Mouse (Mus musculus) megakaryocyte, embryonic 14.5 days (primary cell): ENCODE results near the gene Arpc1b. TPM values are rescaled to one million over a fixed set of nuclear protein-coding genes. Genes with fewer than 3 reads are reported as not detected.
"Not testable (repeated sequence)": the region's sequence is repeated elsewhere in the genome, so short reads cannot be mapped to it uniquely, and the experiment has no call there.

ENCODE experiments used
- H3K27me3 ChIP-seq: replicated peaks from 2 replicates; pipeline ENCODE3; 2012; ENCODE audit warnings: inconsistent platforms
- H3K36me3 ChIP-seq: replicated peaks from 2 replicates; pipeline ENCODE3; 2012; ENCODE audit warnings: low read length, inconsistent platforms, mixed read lengths
- H3K4me1 ChIP-seq: 2 replicates; pipeline ENCODE4 v1.6.1; 2012; ENCODE audit warnings: inconsistent platforms
- H3K4me3 ChIP-seq: replicated peaks from 2 replicates; pipeline ENCODE3; 2012; ENCODE audit warnings: moderate library complexity, mild to moderate bottlenecking, inconsistent platforms
- H3K9me3 ChIP-seq: 2 replicates; pipeline ENCODE4 v1.6.1; 2012; ENCODE audit warnings: inconsistent platforms
- FLI1 ChIP-seq: IDR thresholded peaks from 2 replicates; pipeline ENCODE4 v1.6.1; 2012; ENCODE audit warnings: low read length, inconsistent platforms, mixed read lengths
- GATA1 ChIP-seq: IDR thresholded peaks from 3 replicates; pipeline ENCODE4 v1.6.1; 2012; ENCODE audit warnings: mixed read lengths, low read length, inconsistent platforms, borderline replicate concordance
- polyA plus RNA-seq: library from polyadenylated mRNA; stranded (reverse); fragments of >175 nt; gene quantifications from 2 replicates; pipeline ENCODE4 v1.2.3, GENCODE M21; 2012; ENCODE audit warnings: low replicate concordance; ENCODE audit not compliant: insufficient read depth

The Arpc1b gene
- polyA plus RNA-seq, 1 experiment = 2,538 TPM

GRCm38 (mm10) chr5:145123396-145123795, 9.4 kb downstream of the Arpc1b start:
- Histone ChIP-seq H3K4me1 (peaks cover 63% of the 10 kb centered on the region), H3K36me3 (peaks cover 100% of the 10 kb centered on the region), H3K9me3 (0 out of 2 replicates have a peak, but pooled peaks cover 2% of the 10 kb centered on the region), H3K27me3 (no peaks in the 10 kb centered on the region), H3K4me3 (no peak overlapping the region)
- TF ChIP-seq FLI1 (no peak), GATA1 (no peak)

GRCm38 (mm10) chr5:145126580-145126979, 12.6 kb downstream of the Arpc1b start:
- no peaks in the 10 kb centered on the region for H3K27me3 ChIP-seq

GRCm38 (mm10) chr5:145129124-145129523, 15.1 kb downstream of the Arpc1b start:
- no peak overlapping the region for H3K4me3 ChIP-seq
- TF ChIP-seq FLI1 = no peak
- no peak for TF ChIP-seq GATA1
- H3K9me3 ChIP-seq = 0 out of 2 replicates have a peak, but pooled peaks cover 2% of the 10 kb centered on the region
- H3K27me3 ChIP-seq = no peaks in the 10 kb centered on the region
- peaks cover 95% of the 10 kb centered on the region for H3K36me3 ChIP-seq
- H3K4me1 ChIP-seq = peaks cover 31% of the 10 kb centered on the region

More at GRCm38 (mm10) chr5:145126580-145126979, 12.6 kb downstream of the Arpc1b start:
- TF ChIP-seq FLI1 (no peak), GATA1 (no peak)
- H3K9me3 ChIP-seq = 0 out of 2 replicates have a peak, but pooled peaks cover 2% of the 10 kb centered on the region
- peaks cover 41% of the 10 kb centered on the region for H3K4me1 ChIP-seq
- H3K4me3 ChIP-seq = no peak overlapping the region
- peaks cover 96% of the 10 kb centered on the region for H3K36me3 ChIP-seq

GRCm38 (mm10) chr5:145129773-145130172, 15.8 kb downstream of the Arpc1b start:
- not testable (repeated sequence) for H3K9me3 ChIP-seq, H3K27me3 ChIP-seq, H3K4me3 ChIP-seq
- peaks cover 95% of the 10 kb centered on the region for H3K36me3 ChIP-seq
- peaks cover 28% of the 10 kb centered on the region for H3K4me1 ChIP-seq

- Histone ChIP-seq H3K9me3 (0 out of 2 replicates have a peak, but pooled peaks cover 2% of the 10 kb centered on the region), H3K4me3 (no peak overlapping the region), H3K4me1 (peaks cover 28% of the 10 kb centered on the region), H3K36me3 (peaks cover 95% of the 10 kb centered on the region), H3K27me3 (no peaks in the 10 kb centered on the region)
- TF ChIP-seq FLI1 (no peak), GATA1 (no peak)
Observed at GRCm38 (mm10) chr5:145130191-145130590, 16.2 kb downstream of the Arpc1b start.

GRCm38 (mm10) chr5:145130995-145131394, 17.0 kb downstream of the Arpc1b start:
- Histone ChIP-seq H3K4me3 (no peak overlapping the region), H3K4me1 (peaks cover 25% of the 10 kb centered on the region), H3K27me3 (no peaks in the 10 kb centered on the region), H3K36me3 (peaks cover 95% of the 10 kb centered on the region), H3K9me3 (0 out of 2 replicates have a peak, but pooled peaks cover 2% of the 10 kb centered on the region)
- no peak for TF ChIP-seq GATA1
- no peak for TF ChIP-seq FLI1

- peaks cover 34% of the 10 kb centered on the region for H3K4me1 ChIP-seq
- H3K27me3 ChIP-seq, H3K4me3 ChIP-seq, H3K9me3 ChIP-seq: not testable (repeated sequence)
- H3K36me3 ChIP-seq = peaks cover 88% of the 10 kb centered on the region
Observed at GRCm38 (mm10) chr5:145133275-145133674, 19.3 kb downstream of the Arpc1b start.

GRCm38 (mm10) chr5:145138836-145139235, 24.8 kb downstream of the Arpc1b start:
- H3K4me1 ChIP-seq = peaks cover 60% of the 10 kb centered on the region
- peak overlapping the region; percentile 99 for H3K4me3 ChIP-seq
- H3K27me3 ChIP-seq = no peaks in the 10 kb centered on the region
- no peaks in the 10 kb centered on the region for H3K9me3 ChIP-seq
- H3K36me3 ChIP-seq = peaks cover 64% of the 10 kb centered on the region
- TF ChIP-seq FLI1 (no peak), GATA1 (no peak)

GRCm38 (mm10) chr5:145139571-145140519, 25.8 kb downstream of the Arpc1b start, which contains the start of the genes Pdap1 and Bud31:
TSS of gene Pdap1 (minus strand) at chr5:145140238.
TSS of gene Bud31 (plus strand) at chr5:145140362.
- Histone ChIP-seq H3K4me1 (peaks cover 56% of the 10 kb centered on the region), H3K9me3 (no peaks in the 10 kb centered on the region), H3K36me3 (peaks cover 64% of the 10 kb centered on the region), H3K27me3 (no peaks in the 10 kb centered on the region), H3K4me3 (peak within 1 kb of the TSS; percentile 99)
- TF ChIP-seq FLI1 (0 out of 2 replicates have a peak, but pooled peaks have one; percentile 6), GATA1 (no peak)

GRCm38 (mm10) chr5:145140611-145141010, 26.6 kb downstream of the Arpc1b start:
- peak overlapping the region; percentile 99 for H3K4me3 ChIP-seq
- no peaks in the 10 kb centered on the region for H3K9me3 ChIP-seq
- H3K4me1 ChIP-seq = peaks cover 56% of the 10 kb centered on the region
- peaks cover 64% of the 10 kb centered on the region for H3K36me3 ChIP-seq
- TF ChIP-seq GATA1 (no peak), FLI1 (no peak)
- no peaks in the 10 kb centered on the region for H3K27me3 ChIP-seq
